ENCODE assay signal across 10 mouse cellular contexts in the genomic region with DNA sequence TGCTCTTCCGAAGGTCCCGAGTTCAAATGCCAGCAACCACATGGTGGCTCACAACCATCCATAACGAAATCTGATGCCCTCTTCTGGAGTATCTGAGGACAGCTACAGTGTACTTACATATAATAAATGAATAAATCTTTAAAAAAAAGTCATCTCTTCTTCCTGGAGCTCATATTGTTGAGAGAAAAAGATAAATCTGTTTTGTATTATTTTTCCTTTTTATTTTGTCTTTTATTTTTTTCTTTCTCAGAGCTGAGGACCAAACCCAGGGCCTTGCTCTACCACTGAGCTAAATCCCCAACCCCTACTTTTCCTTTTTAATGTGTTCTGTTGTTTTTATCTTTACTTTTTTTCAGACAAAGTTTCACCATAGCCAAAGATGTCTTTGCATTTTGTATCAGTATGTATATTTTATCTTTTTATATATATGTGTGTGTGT. TPM values are rescaled to one million over a fixed set of nuclear protein-coding genes. Genes with fewer than 3 reads are reported as not detected.
DNase-seq lines count a peak whose midpoint lies in the region; ATAC-seq and TF ChIP-seq lines count a peak whose summit lies in the region.
"Not testable (repeated sequence)": the region's sequence is repeated elsewhere in the genome, so short reads cannot be mapped to it uniquely, and the experiment has no call there.
"Had no signal": no experiment of that assay in that cellular context is flagged by ENCODE, and none has a peak within 500 bp of the region (broad histone marks: within the 10 kb centered on the region; RNA-seq: fewer than 3 reads in every experiment).

No protein-coding gene starts in this region.

- not testable (repeated sequence) for H3K9me3 ChIP-seq in CH12.LX (replicated peaks; ENCODE audit: low read length); embryonic facial prominence, embryonic 12.5 days; hindbrain, embryonic 14.5 days (ENCODE audit: control insufficient read depth, low read length); liver, embryonic 16.5 days (replicated peaks; ENCODE audit: control insufficient read depth, low read length); midbrain, embryonic 14.5 days (ENCODE audit: control insufficient read depth, low read length); stomach, embryonic 14.5 days (ENCODE audit: control insufficient read depth, low read depth, low read length)

- not testable (repeated sequence) for TF ChIP-seq RAD21 in CH12.LX (IDR thresholded peaks at IDR 0.05; ENCODE audit: low read depth, low read length)

- in situ Hi-C loops in CH12.LX (cut with MboI; ENCODE audit: low pct_ligation_motif_present, low pct_unique_long_range_greater_than_20kb, low sequenced_read_pairs), result loop anchor here (10.0 kb wide), 1 partner anchor 92 kb away; no protein-coding TSS in a partner anchor

- TF ChIP-seq POLR2A in CH12.LX (IDR thresholded peaks at IDR 0.05; ENCODE audit: low read depth, low read length), result not testable (repeated sequence)

- not testable (repeated sequence) for TF ChIP-seq EP300 in CH12.LX (IDR thresholded peaks at IDR 0.05; ENCODE audit: low read length)

- H3K79me2 ChIP-seq in CH12.LX (replicated peaks; ENCODE audit: control insufficient read depth, extremely low read depth, insufficient read depth, poor library complexity, severe bottlenecking), result peaks cover 39% of the 10 kb centered on the region

- H3K27me3 ChIP-seq in CH12.LX (replicated peaks); embryonic facial prominence, embryonic 12.5 days; hindbrain, embryonic 14.5 days (ENCODE audit: control insufficient read depth, insufficient read depth, low read length); liver, embryonic 16.5 days (ENCODE audit: control insufficient read depth, insufficient read depth, low read depth, low read length); midbrain, embryonic 14.5 days (ENCODE audit: control insufficient read depth, insufficient read depth, low read length); stomach, embryonic 14.5 days (ENCODE audit: control insufficient read depth, insufficient read depth, low read length): not testable (repeated sequence)

- H3K27ac ChIP-seq in CH12.LX (ENCODE audit: insufficient read depth, low read depth), result peak overlapping the region; percentile 74; the same call in 1 of the 2 replicates
- H3K27ac ChIP-seq in embryonic facial prominence, embryonic 12.5 days, result peak overlapping the region; percentile 99; the same call in 1 of the 2 replicates
- H3K27ac ChIP-seq in gastrocnemius, adult 2 months, result peak overlapping the region; percentile 99
- H3K27ac ChIP-seq in hindbrain, embryonic 14.5 days, result peak overlapping the region; percentile 97
- peak overlapping the region; percentile 90 for H3K27ac ChIP-seq in layer of hippocampus, adult 2 months
- H3K27ac ChIP-seq in liver, embryonic 16.5 days (ENCODE audit: low read length), result peak overlapping the region; percentile 94
- H3K27ac ChIP-seq in midbrain, embryonic 14.5 days (replicated peaks; ENCODE audit: low read depth, low read length), result 0 out of 2 replicates have a peak overlapping the region, but pooled peaks have one; percentile 69
- not testable (repeated sequence) for H3K27ac ChIP-seq in stomach, embryonic 14.5 days (ENCODE audit: low read length)

- H3K36me3 ChIP-seq in CH12.LX (replicated peaks in 1 of 2; ENCODE audit: control insufficient read depth in 1 of 2, insufficient read depth in 1 of 2, low read length in 1 of 2), result peaks cover 19 to 32% of the 10 kb centered on the region in 2 experiments
- H3K36me3 ChIP-seq in embryonic facial prominence, embryonic 12.5 days, result peaks cover 12% of the 10 kb centered on the region
- not testable (repeated sequence) for H3K36me3 ChIP-seq in hindbrain, embryonic 14.5 days (replicated peaks; ENCODE audit: control insufficient read depth, insufficient read depth)
- peaks cover 20% of the 10 kb centered on the region for H3K36me3 ChIP-seq in liver, embryonic 16.5 days (ENCODE audit: control insufficient read depth, insufficient read depth)
- peaks cover 17% of the 10 kb centered on the region for H3K36me3 ChIP-seq in midbrain, embryonic 14.5 days (ENCODE audit: control insufficient read depth, insufficient read depth, low read length)
- H3K36me3 ChIP-seq in stomach, embryonic 14.5 days (ENCODE audit: control insufficient read depth, insufficient read depth, low read length), result peaks cover 13% of the 10 kb centered on the region

- not testable (repeated sequence) for H3K4me2 ChIP-seq in CH12.LX (ENCODE audit: insufficient read depth, low read depth, poor library complexity, severe bottlenecking)
- peak overlapping the region; percentile 99 for H3K4me2 ChIP-seq in embryonic facial prominence, embryonic 12.5 days (replicated peaks)
- H3K4me2 ChIP-seq in hindbrain, embryonic 14.5 days (replicated peaks), result peak overlapping the region; percentile 97
- peak overlapping the region; percentile 86 for H3K4me2 ChIP-seq in liver, embryonic 16.5 days (ENCODE audit: low read depth, low read length)
- H3K4me2 ChIP-seq in midbrain, embryonic 14.5 days (ENCODE audit: low read length), result peak overlapping the region; percentile 59
- peak overlapping the region; percentile 49 for H3K4me2 ChIP-seq in stomach, embryonic 14.5 days (replicated peaks; ENCODE audit: low read depth, low read length)

- intact Hi-C loops in gastrocnemius, adult 2 months (cut with DNase I), result not testable (repeated sequence)

- DNase-seq in CH12.LX (ENCODE audit: extremely low read depth); gastrocnemius, adult 2 months; hindbrain, embryonic 14.5 days (ENCODE audit: low spot score); layer of hippocampus, adult 2 months (ENCODE audit: low spot score in 2 of 2); midbrain, embryonic 14.5 days: not testable (repeated sequence)

- H3K9ac ChIP-seq in CH12.LX (ENCODE audit: insufficient read depth, low read depth), result peak overlapping the region; percentile 68
- not testable (repeated sequence) for H3K9ac ChIP-seq in embryonic facial prominence, embryonic 12.5 days; stomach, embryonic 14.5 days (replicated peaks; ENCODE audit: low read depth, low read length)
- H3K9ac ChIP-seq in hindbrain, embryonic 14.5 days, result peak overlapping the region; percentile 34; the same call in 1 of the 2 replicates
- H3K9ac ChIP-seq in liver, embryonic 16.5 days (ENCODE audit: low read depth, low read length), result peak overlapping the region; percentile 71
- peak overlapping the region; percentile 24; the same call in 1 of the 2 replicates for H3K9ac ChIP-seq in midbrain, embryonic 14.5 days (replicated peaks; ENCODE audit: low read length)

- H3K4me3 ChIP-seq in CH12.LX (replicated peaks in 1 of 3; ENCODE audit: low read depth in 2 of 3, low read length in 2 of 3, poor library complexity in 1 of 3), result peak overlapping the region; percentile 61 to 89 (median 64)
- peak overlapping the region; percentile 82 for H3K4me3 ChIP-seq in embryonic facial prominence, embryonic 12.5 days
- H3K4me3 ChIP-seq in gastrocnemius, adult 2 months, result peak overlapping the region; percentile 79
- peak overlapping the region; percentile 82 for H3K4me3 ChIP-seq in hindbrain, embryonic 14.5 days (replicated peaks; ENCODE audit: low read length)
- H3K4me3 ChIP-seq in layer of hippocampus, adult 2 months, result peak overlapping the region; percentile 62
- peak overlapping the region; percentile 86 for H3K4me3 ChIP-seq in liver, embryonic 16.5 days (ENCODE audit: low read depth, low read length)
- peak overlapping the region; percentile 68 for H3K4me3 ChIP-seq in midbrain, embryonic 14.5 days (replicated peaks; ENCODE audit: low read depth, low read length)
- peak overlapping the region; percentile 77 for H3K4me3 ChIP-seq in stomach, embryonic 14.5 days (ENCODE audit: low read depth, low read length)

- not testable (repeated sequence) for ATAC-seq in embryonic facial prominence, embryonic 12.5 days (ENCODE audit: insufficient number of reproducible peaks, insufficient read depth, low FRiP score, low TSS enrichment)
- 0 out of 2 replicates have a peak, but pooled peaks have one; percentile 4 for ATAC-seq in hindbrain, embryonic 14.5 days (ENCODE audit: low FRiP score)
- ATAC-seq in liver, embryonic 16.5 days (ENCODE audit: low read depth), result peak; percentile 33
- ATAC-seq in midbrain, embryonic 14.5 days (ENCODE audit: low FRiP score, low TSS enrichment), result peak; percentile 7
- ATAC-seq in stomach, embryonic 14.5 days (ENCODE audit: insufficient number of reproducible peaks, insufficient read depth, low FRiP score, low read depth), result peak; percentile 33; the same call in 1 of the 2 replicates

- TF ChIP-seq CTCF in CH12.LX (conservative IDR thresholded peaks at IDR 0.05 in 1 of 2, IDR thresholded peaks at IDR 0.05 in 1 of 2; ENCODE audit: low read depth in 2 of 2, low read length in 2 of 2), result peak in 1 of 2 experiments; percentile 30; a peak in 2 of 4 replicates
- TF ChIP-seq CTCF in gastrocnemius, adult 2 months (IDR thresholded peaks at IDR 0.05), result peak; percentile 47
- peak; percentile 67 for TF ChIP-seq CTCF in layer of hippocampus, adult 2 months (conservative IDR thresholded peaks at IDR 0.05)

- peaks cover 0 to 24% of the 10 kb centered on the region in 2 experiments; a peak in 2 of 4 replicates for H3K4me1 ChIP-seq in CH12.LX (ENCODE audit: control insufficient read depth in 1 of 2, insufficient read depth in 2 of 2)
- H3K4me1 ChIP-seq in embryonic facial prominence, embryonic 12.5 days, result peaks cover 17% of the 10 kb centered on the region
- H3K4me1 ChIP-seq in hindbrain, embryonic 14.5 days (replicated peaks; ENCODE audit: control insufficient read depth, insufficient read depth, low read length), result peaks cover 18% of the 10 kb centered on the region
- H3K4me1 ChIP-seq in liver, embryonic 16.5 days (ENCODE audit: control insufficient read depth, low read depth, low read length), result peaks cover 18% of the 10 kb centered on the region
- H3K4me1 ChIP-seq in midbrain, embryonic 14.5 days (ENCODE audit: control insufficient read depth, insufficient read depth, low read length), result peaks cover 18% of the 10 kb centered on the region
- H3K4me1 ChIP-seq in stomach, embryonic 14.5 days (ENCODE audit: control insufficient read depth, insufficient read depth, low read length), result peaks cover 16% of the 10 kb centered on the region

- dilution Hi-C loops in CH12.LX (cut with MboI; ENCODE audit: extremely low pct_ligation_motif_present, extremely low pct_unique_long_range_greater_than_20kb, low sequenced_read_pairs), result not testable (repeated sequence)

- WGBS in embryonic facial prominence, embryonic 12.5 days, result 9% methylated on average over 3 of the region's 3 CpGs
- 4% methylated on average over 3 of the region's 3 CpGs for WGBS in hindbrain, embryonic 14.5 days
- WGBS in liver, embryonic 16.5 days (ENCODE audit: insufficient replicate concordance), result 3% methylated on average over 3 of the region's 3 CpGs
- 5% methylated on average over 3 of the region's 3 CpGs for WGBS in midbrain, embryonic 14.5 days
- 9% methylated on average over 3 of the region's 3 CpGs for WGBS in stomach, embryonic 14.5 days

RNA-seq across cellular contexts. Expression of a gene that starts 0.8 kb away (rescaled TPM):
- total RNA-seq in CH12.LX (2012; rRNA removed) (197 and 229 TPM in 2 replicates), CH12.LX (2014; rRNA removed) (182 and 212 TPM in 2 replicates)
- polyA plus RNA-seq in CH12.LX (2012; ENCODE audit: insufficient read length, low read depth), result 457 and 499 TPM in 2 replicates
- 323 and 338 TPM in 2 replicates for polyA plus RNA-seq in embryonic facial prominence, embryonic 12.5 days (2016; fragmentation: Nextera tagmentation; extraction: Ambion mirVana)
- total RNA-seq in gastrocnemius, adult 2 months (2021), result 10 to 100 TPM; 87.9 to 90.7 TPM
- 61.4 and 72.3 TPM in 2 replicates for polyA plus RNA-seq in hindbrain, embryonic 14.5 days (2014; fragmentation: Nextera tagmentation; extraction: Ambion mirVana)
- 100 to 1,000 TPM; 456 to 514 TPM for total RNA-seq in layer of hippocampus, adult 2 months (2021)
- 64.2 and 70.1 TPM in 2 replicates for polyA plus RNA-seq in liver, embryonic 16.5 days (2015; fragmentation: Nextera tagmentation; extraction: Ambion mirVana)
- polyA plus RNA-seq in midbrain, embryonic 14.5 days (2014; fragmentation: Nextera tagmentation; extraction: Ambion mirVana), result 80.6 and 135 TPM in 2 replicates
- 118 and 124 TPM in 2 replicates for polyA plus RNA-seq in stomach, embryonic 14.5 days (2014; fragmentation: Nextera tagmentation; extraction: Ambion mirVana)

RNA-seq across cellular contexts. Expression of a gene that starts 9.1 kb away (rescaled TPM):
- 2.1 and 3.2 TPM in 2 replicates for total RNA-seq in CH12.LX (2012; rRNA removed)
- 0.16 and 0.23 TPM in 2 replicates for total RNA-seq in CH12.LX (2014; rRNA removed)
- polyA plus RNA-seq in CH12.LX (2012; ENCODE audit: insufficient read length, low read depth), result 0.22 and 0.39 TPM in 2 replicates
- polyA plus RNA-seq in embryonic facial prominence, embryonic 12.5 days (2016; fragmentation: Nextera tagmentation; extraction: Ambion mirVana), result 0.10 TPM in 1 of 2 replicates, not detected in the other
- total RNA-seq in gastrocnemius, adult 2 months (2021), result 10 to 100 TPM; 68.4 to 95.8 TPM
- polyA plus RNA-seq in hindbrain, embryonic 14.5 days (2014; fragmentation: Nextera tagmentation; extraction: Ambion mirVana), result not detected in 2 replicates
- total RNA-seq in layer of hippocampus, adult 2 months (2021), result not detected
- polyA plus RNA-seq in liver, embryonic 16.5 days (2015; fragmentation: Nextera tagmentation; extraction: Ambion mirVana), result not detected in 2 replicates
- polyA plus RNA-seq in midbrain, embryonic 14.5 days (2014; fragmentation: Nextera tagmentation; extraction: Ambion mirVana), result not detected in 2 replicates
- not detected in 2 replicates for polyA plus RNA-seq in stomach, embryonic 14.5 days (2014; fragmentation: Nextera tagmentation; extraction: Ambion mirVana)

RNA-seq across cellular contexts. Expression of a gene that starts 17.1 kb away (rescaled TPM):
- total RNA-seq in CH12.LX (2012; rRNA removed) (0.71 and 1.5 TPM in 2 replicates), CH12.LX (2014; rRNA removed) (0.23 and 0.43 TPM in 2 replicates)
- polyA plus RNA-seq in CH12.LX (2012; ENCODE audit: insufficient read length, low read depth), result 0.59 and 0.65 TPM in 2 replicates
- 5.2 and 5.6 TPM in 2 replicates for polyA plus RNA-seq in embryonic facial prominence, embryonic 12.5 days (2016; fragmentation: Nextera tagmentation; extraction: Ambion mirVana)
- 1 to 10 TPM; 3.6 to 4.9 TPM for total RNA-seq in gastrocnemius, adult 2 months (2021)
- 0.13 TPM in 1 of 2 replicates, not detected in the other for polyA plus RNA-seq in hindbrain, embryonic 14.5 days (2014; fragmentation: Nextera tagmentation; extraction: Ambion mirVana)
- total RNA-seq in layer of hippocampus, adult 2 months (2021), result not detected
- polyA plus RNA-seq in liver, embryonic 16.5 days (2015; fragmentation: Nextera tagmentation; extraction: Ambion mirVana), result 0.09 and 0.26 TPM in 2 replicates
- not detected in 2 replicates for polyA plus RNA-seq in midbrain, embryonic 14.5 days (2014; fragmentation: Nextera tagmentation; extraction: Ambion mirVana)
- 4.1 and 4.5 TPM in 2 replicates for polyA plus RNA-seq in stomach, embryonic 14.5 days (2014; fragmentation: Nextera tagmentation; extraction: Ambion mirVana)

RNA-seq across cellular contexts. Expression of a gene that starts 24.3 kb away (rescaled TPM):
- not detected in 2 replicates for total RNA-seq in CH12.LX (2012; rRNA removed)
- total RNA-seq in CH12.LX (2014; rRNA removed), result not detected in 2 replicates
- not detected in 2 replicates for polyA plus RNA-seq in CH12.LX (2012; ENCODE audit: insufficient read length, low read depth)
- polyA plus RNA-seq in embryonic facial prominence, embryonic 12.5 days (2016; fragmentation: Nextera tagmentation; extraction: Ambion mirVana), result 0.33 and 0.71 TPM in 2 replicates
- total RNA-seq in gastrocnemius, adult 2 months (2021), result under 1 TPM; 0.51 to 0.73 TPM
- 1.2 and 2.0 TPM in 2 replicates for polyA plus RNA-seq in hindbrain, embryonic 14.5 days (2014; fragmentation: Nextera tagmentation; extraction: Ambion mirVana)
- total RNA-seq in layer of hippocampus, adult 2 months (2021), result not detected
- not detected in 2 replicates for polyA plus RNA-seq in liver, embryonic 16.5 days (2015; fragmentation: Nextera tagmentation; extraction: Ambion mirVana)
- polyA plus RNA-seq in midbrain, embryonic 14.5 days (2014; fragmentation: Nextera tagmentation; extraction: Ambion mirVana), result 0.34 TPM in 1 of 2 replicates, not detected in the other
- polyA plus RNA-seq in stomach, embryonic 14.5 days (2014; fragmentation: Nextera tagmentation; extraction: Ambion mirVana), result 0.52 TPM in 1 of 2 replicates, not detected in the other
- total RNA-seq: gastrocnemius, postnatal 4 days; left cerebral cortex, postnatal 4 days had no signal

RNA-seq across cellular contexts. Expression of a gene that starts 26.0 kb away (rescaled TPM):
- total RNA-seq in CH12.LX (2012; rRNA removed) (4.4 and 5.0 TPM in 2 replicates), CH12.LX (2014; rRNA removed) (3.5 and 3.8 TPM in 2 replicates)
- polyA plus RNA-seq in CH12.LX (2012; ENCODE audit: insufficient read length, low read depth), result 7.4 and 10.4 TPM in 2 replicates
- 1.2 and 1.9 TPM in 2 replicates for polyA plus RNA-seq in embryonic facial prominence, embryonic 12.5 days (2016; fragmentation: Nextera tagmentation; extraction: Ambion mirVana)
- total RNA-seq in gastrocnemius, adult 2 months (2021), result not detected
- polyA plus RNA-seq in hindbrain, embryonic 14.5 days (2014; fragmentation: Nextera tagmentation; extraction: Ambion mirVana), result 34.8 and 37.9 TPM in 2 replicates
- 100 to 1,000 TPM; 138 to 146 TPM for total RNA-seq in layer of hippocampus, adult 2 months (2021)
- not detected in 2 replicates for polyA plus RNA-seq in liver, embryonic 16.5 days (2015; fragmentation: Nextera tagmentation; extraction: Ambion mirVana)
- 11.6 and 26.5 TPM in 2 replicates for polyA plus RNA-seq in midbrain, embryonic 14.5 days (2014; fragmentation: Nextera tagmentation; extraction: Ambion mirVana)
- polyA plus RNA-seq in stomach, embryonic 14.5 days (2014; fragmentation: Nextera tagmentation; extraction: Ambion mirVana), result 4.2 and 5.1 TPM in 2 replicates
